Mouse (Mus musculus) testis, postnatal 10 days (tissue): Measurements from ENCODE around the gene Ttll6.

Experiments
- DNase-seq: peaks from one replicate; pipeline ENCODE4 v3.0.0; 2021; ENCODE audit warnings: low spot score

Ttll6 gene

GRCm38 (mm10) chr11:96168125-96168524 lies 34.5 kb downstream of the Ttll6 start:
- DNase-seq = no peak

DNA sequence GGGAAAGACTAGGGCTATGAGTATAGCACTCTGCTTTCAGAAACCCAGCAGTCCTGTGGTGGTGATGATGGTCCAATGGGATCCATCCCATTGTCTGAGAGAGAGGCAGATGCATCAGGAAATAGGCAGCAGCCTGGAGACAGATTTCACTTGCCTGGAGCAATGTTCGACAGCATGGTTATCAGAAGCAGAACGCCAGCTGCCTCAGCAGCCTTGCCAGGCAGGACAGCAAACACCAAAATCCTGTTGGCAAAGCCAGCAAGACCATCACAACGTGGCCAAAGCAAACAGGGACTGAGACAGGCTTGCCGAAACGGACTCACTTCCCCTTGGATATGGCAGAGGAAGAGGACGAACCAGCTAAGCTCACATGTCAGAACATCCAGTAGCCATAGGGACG lies 35.4 kb downstream of the Ttll6 start:
- no peak for DNase-seq

GRCm38 (mm10) chr11:96170711-96171379 lies 37.3 kb downstream of the Ttll6 start:
- no peak for DNase-seq

GRCm38 (mm10) chr11:96171601-96172000 lies 38.0 kb downstream of the Ttll6 start:
- no peak for DNase-seq

- no peak for DNase-seq
These were observed 39.1 kb downstream of the Ttll6 start for GRCm38 (mm10) chr11:96172511-96173287.

DNA sequence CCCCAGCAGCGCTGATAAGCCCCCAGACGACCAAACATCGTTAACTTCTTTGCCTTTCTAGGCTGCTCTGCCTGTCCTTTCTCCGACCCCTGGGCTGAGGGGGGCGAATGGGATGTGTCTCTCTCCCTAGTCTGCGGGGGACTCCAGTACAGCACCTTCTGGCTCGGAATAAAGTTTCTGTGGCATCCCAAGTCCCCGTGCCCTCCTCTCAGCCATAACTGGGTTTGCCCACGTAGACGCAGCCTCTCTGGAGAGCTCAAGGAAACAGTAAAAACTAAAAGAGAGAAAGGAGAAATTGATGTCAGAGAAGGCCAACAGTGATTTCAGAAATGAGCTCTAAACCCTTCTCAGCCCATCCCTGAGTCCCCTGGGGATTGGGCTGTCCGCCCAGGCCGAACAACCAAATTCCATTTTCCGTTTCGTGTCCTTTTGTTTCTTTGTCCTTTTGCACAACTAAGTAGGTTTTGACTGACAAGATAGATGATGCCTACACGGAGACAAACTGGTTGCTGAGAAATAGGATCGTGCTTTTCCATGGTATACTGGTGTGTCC lies 39.8 kb downstream of the Ttll6 start:
- no peak for DNase-seq

GRCm38 (mm10) chr11:96174881-96175280 lies 41.3 kb downstream of the Ttll6 start:
- no peak for DNase-seq

- no peak for DNase-seq
These were observed 41.9 kb downstream of the Ttll6 start for GRCm38 (mm10) chr11:96175511-96175910.

DNA sequence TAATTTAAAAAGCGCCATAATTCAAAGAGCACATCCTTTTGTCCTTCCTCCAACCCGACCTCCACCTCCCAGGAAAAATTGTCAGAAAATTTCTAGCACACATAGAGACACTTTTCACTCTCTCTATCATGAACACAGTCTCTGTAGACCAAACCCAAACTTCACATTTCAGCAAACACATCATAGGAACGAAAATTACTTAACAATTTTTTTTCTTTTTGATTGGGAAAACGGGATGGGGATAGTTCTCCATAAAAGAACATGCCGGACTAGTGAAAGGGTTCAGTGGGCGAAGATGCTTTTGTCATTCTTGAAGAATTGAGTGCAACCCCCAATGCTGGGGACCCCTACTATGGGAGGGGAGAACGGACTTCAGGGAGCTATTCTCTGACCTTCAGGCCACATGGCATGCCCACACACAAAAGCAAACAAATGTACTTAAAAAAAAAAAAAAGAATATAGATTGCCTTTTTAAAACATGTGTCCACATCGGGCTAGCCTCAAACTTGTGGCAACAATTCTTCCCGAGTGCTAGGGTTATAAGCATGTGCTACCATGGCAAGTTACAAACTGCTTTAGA lies 42.5 kb downstream of the Ttll6 start:
- DNase-seq = no peak

- no peak for DNase-seq
These were observed 43.3 kb downstream of the Ttll6 start for GRCm38 (mm10) chr11:96176841-96177240.

DNA sequence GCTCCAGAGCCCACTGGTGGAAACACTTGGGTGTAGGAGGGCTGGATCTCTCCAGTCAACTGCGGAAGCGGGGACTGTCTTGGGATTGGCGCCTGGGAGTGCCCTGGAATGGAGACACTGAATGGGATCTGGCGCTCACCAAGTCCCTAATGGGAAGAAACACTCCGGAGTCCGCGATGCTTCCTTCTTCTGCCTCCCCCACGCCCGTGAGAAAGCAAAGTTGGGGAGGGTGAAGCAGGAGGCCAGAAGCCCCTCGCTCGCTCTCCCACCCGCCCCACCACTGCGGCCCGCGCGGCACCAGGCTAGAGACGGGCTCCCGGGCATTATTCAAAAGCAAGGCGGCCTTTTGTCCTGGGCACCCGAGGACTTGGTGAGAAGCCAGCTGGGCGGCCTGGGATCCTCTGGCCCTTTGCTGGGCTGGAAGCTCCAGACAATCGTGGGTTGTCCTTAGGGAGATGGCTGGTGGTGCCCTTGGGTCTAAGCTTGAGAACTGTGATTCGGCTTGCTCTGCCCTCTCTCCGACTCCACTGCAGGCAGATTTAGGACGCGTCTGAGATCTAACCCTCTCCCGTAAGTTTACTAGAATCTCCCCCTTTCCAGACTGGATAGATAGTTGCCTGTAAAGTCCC lies 44.1 kb downstream of the Ttll6 start:
- no peak for DNase-seq

DNA sequence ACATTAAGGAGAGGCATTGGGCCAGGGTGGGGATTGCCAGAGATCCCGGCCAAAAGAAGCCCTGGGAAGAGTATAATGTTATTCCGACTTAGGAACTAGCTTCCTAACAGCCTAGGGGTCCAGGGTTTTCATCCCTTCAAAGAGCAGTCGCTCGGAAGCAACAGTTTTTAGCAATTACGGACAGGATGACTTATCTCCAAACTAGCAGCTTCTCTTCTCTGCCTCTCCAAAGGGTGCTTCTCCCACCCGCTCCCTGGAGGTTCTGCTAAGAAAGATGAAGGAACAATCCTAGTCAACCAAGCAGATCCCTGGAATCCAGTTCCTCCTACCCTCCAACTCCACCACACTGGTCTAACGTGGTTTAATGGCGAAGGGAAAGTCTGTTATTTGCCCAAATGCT lies 44.8 kb downstream of the Ttll6 start:
- no peak for DNase-seq

GRCm38 (mm10) chr11:96178911-96179503 lies 45.4 kb downstream of the Ttll6 start:
- DNase-seq = no peak

DNA sequence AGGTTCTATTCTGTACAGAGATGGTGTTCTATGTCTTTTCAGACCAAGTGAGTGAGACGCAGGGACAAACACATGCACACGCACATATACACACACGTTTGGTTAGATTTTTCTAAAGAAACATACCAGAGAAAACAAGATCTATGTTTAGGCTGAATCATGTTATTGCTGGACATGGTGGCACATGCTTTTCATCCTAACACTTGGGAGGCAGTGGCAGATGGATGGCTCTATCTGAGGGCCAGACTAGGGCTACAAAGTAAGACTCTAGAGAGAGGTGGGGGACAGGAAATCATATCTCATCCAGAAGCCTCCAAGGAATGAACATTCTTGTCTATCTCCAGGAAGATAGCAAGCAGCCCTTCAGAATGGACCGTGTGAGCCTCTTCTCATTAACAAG lies 47.5 kb downstream of the Ttll6 start:
- no peak for DNase-seq

DNA sequence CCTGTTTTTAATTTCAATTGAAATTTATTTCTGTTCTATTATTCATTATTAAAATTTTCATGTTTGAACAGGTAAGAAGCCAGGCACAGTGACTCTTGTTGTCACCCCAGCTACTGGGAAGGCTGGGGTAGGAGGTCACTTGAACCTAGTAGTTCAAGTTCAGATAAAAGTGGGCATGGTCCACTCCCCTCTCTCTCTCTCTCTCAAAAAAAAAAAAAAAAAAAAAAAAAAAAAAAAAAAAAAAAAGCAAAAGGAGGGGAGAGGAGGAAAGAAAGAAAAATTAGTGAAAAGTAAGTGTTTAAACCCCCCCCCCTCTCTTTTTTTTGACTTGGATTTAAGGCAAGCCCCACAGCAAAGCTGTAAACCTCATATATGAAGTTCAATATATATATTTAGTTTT lies 50.6 kb downstream of the Ttll6 start:
- no peak for DNase-seq

GRCm38 (mm10) chr11:96187321-96187720 lies 53.7 kb downstream of the Ttll6 start:
- DNase-seq = no peak

GRCm38 (mm10) chr11:96189810-96190522 lies 56.4 kb downstream of the Ttll6 start:
- no peak for DNase-seq

DNA sequence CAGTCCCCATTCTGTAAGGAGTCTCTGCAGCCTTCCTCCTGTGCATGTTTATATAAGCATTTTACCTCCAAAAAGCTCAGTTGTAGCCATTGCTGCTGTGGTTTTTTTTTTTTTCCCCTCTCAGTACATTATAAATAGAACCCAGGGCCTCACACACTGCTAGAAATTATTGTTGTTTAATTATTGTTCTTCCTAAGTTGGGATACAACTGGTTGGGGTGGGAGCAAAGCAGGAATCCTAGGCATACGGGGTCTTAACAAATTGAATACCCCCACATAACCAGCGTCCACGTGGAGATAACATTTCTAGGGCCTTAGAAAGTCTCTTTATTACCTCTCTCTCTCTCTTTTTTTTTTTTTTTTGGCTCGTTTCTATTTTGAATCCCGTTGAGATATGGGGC lies 57.5 kb downstream of the Ttll6 start:
- no peak for DNase-seq

DNA sequence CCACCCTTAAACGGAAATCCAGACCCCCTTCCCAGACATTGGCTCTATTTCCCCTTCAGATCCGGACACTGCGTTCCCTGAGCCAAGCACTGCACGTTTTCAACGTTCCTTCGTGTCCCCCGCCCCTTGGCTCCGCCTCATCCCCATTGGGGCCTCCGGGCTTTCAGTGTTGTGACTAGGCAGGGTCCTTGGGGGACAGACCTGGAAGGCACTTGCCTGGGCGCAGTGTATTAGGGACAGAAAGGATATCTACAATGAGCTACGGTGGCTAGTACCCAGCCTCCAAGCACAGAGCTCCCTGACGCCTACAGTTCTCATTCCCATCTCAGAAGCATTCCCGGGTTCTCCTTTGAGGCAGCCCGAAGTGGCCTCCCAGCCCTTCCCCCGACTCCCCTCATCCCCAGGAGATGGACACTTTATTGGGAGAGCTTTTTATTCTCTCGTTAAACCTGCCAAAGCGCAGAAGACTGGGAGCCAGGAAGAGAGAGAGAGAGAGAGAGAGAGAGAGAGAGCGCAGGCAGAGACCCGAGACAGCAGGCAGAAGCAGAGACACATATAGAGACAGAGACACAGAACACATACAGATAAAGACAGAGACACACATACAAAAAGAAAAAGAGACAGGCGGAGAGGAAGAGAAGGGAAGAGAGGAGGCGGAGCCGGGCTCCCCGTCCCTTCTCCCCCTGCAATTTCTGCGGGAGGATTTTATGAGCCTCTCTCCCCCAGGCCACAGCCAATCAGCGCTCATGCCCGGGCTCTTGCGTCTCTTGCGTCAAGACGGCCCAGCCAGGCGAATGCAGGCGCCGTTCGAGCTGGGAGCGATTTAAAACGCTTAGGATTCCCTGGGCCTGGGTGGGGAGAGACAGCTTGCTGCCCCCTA lies 60.2 kb downstream of the Ttll6 start, which contains the start of gene Hoxb13:
Gene Hoxb13, plus strand, starts transcription at position 796 of the 880 bp plus-strand sequence.
- no peak for DNase-seq

GRCm38 (mm10) chr11:96194401-96194710 lies 60.8 kb downstream of the Ttll6 start:
- DNase-seq = no peak
